Mouse (Mus musculus): Measurements from ENCODE around the gene Olfr1413. TPM values are rescaled to one million over a fixed set of nuclear protein-coding genes. Genes with fewer than 3 reads are reported as not detected.

The Olfr1413 gene
- total RNA-seq (2021): not detected

DNA sequence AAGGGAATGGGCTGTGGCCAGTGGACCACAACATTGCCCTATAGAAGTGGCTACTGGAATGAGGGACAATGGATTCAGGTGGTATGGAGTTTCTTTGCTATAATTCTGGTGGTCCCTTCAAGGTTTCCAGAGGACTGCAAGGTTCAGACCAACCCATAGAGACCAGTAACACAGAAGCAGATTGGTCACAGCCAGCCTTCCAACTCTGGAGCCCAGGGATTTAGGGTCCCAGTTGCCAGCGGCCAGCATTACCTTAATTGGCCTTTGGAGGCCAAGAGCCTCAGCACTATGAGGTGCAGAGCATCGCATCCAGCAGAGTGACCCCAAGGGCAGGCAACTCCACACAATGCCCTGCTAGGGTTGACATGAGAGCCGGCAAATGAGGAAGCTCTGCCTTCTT, at the start of gene Olfr1413:
Gene Olfr1413 (plus strand): TSS at position 301 of the 400 bp plus-strand sequence.
- no peak for DNase-seq

DNA sequence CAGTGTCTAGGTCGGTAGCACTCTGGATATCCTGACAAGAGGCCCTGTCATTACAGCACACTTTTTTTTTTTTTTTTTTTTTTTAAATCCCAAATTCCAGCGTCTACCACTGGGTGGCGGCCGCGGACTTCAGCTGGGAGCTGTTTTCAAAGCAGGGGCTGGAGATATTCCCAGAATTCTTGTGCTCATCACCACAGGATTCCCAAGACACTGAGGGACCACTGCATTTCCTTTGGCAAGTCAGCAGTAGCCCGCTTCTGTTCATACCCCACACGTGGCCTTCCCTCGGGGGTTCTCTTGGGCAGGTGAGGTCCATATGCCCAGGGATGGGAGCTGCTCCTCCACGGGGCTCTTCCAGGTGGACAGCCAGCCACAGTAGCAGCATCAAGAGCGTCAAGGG, 49.7 kb upstream of the Olfr1413 start:
- peak; percentile 47 for DNase-seq

DNA sequence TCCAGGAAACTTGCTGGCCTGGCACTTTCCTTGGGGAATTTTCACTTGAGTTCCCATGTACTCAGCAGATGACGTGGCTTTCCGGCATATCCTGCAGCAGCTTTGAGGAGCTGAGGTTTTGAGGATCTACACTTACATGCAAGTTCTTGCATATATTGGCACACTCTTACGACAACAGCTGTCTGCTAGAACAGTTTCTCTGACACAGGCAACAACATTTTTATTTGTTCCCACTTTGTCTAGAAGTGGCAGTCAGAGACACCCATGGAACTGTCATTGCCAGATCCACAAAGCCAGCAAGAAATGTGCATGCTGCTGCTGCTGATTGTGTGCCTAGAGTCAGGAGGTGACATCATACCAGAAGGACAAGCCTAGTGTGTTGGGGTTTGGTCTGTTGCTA, 47.4 kb upstream of the Olfr1413 start:
- no peak for DNase-seq

DNA sequence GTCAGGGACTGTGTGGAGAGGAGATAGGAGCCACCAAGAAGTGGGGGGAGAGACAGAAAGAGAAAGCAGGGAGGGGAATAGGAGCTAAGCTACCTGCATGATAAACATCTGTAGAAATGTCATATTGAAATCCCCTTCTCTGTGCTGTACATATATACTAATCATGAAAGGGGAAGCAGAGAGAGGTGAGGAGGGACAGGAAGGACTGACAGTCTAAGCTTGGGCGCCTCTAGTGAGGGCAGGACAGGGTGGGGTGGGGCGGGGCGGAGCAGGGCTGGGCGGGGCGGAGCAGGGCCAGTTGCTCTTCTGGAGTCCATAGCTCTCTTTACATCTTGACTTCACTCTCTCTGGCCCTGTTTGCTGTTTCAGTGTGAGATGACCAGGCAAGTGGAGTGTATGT, 34.1 kb upstream of the Olfr1413 start:
- no peak for DNase-seq

DNA sequence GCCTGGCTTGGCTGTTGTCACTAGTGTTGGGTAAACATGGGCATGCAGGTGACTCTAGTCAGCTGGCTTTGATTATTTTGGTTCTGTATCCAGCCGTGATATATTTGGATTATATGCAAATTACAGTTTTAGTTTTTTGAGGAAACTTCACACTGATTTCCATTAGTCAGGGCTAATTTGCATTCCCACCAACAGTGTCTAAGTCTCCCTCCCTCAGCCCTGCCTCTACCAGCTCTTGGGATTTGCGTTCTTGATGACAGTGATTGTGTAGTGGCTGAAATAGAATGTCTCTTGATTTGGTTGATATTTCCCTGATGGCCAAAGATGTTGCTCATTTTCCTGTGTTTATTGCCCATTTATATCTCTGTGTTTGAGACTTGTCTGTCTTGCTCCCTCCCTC, 32.1 kb upstream of the Olfr1413 start:
- DNase-seq: no peak

DNA sequence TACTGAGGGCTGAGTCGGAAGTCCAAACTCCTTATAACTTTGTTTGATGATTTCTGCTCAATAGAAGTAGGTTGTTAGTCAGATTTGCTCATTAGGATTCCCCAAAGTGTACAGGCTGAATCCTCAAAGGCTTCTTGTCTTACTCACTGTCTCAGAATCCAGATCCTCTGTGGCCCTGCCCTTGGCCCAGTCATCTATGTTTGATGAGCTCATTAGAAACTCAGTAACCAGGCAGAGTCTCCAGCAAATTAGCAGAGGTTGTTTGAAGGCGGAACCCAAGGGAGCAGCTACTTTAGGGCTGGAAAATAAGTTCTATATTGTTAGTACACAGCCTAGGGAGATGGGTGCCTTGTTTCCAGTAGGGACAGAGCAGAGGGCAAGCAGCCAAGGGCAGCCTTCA, 25.2 kb upstream of the Olfr1413 start:
- DNase-seq: no peak

DNA sequence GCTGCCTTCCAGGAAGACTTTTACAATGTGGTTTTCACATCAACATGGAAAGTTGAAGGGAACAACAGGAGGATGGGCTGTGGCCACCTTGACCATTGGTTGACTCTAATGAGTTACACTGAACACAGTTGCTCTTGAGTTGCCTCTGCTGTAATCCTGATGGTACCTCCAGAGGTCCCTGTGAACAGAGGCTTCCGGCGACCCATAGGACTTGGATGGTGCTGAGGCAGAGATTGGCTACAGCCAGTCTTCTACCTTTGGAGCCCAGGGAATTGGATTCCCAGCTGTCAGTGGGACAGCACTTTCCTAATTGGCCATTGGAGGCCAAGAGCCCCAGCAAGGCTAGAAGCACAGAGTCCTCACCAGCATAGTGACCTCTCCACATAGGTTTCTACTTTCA, 14.4 kb downstream of the Olfr1413 start, which contains the start of gene Olfr1412:
Gene Olfr1412 (plus strand): TSS at position 301 of the 400 bp plus-strand sequence.
- no peak for DNase-seq

DNA sequence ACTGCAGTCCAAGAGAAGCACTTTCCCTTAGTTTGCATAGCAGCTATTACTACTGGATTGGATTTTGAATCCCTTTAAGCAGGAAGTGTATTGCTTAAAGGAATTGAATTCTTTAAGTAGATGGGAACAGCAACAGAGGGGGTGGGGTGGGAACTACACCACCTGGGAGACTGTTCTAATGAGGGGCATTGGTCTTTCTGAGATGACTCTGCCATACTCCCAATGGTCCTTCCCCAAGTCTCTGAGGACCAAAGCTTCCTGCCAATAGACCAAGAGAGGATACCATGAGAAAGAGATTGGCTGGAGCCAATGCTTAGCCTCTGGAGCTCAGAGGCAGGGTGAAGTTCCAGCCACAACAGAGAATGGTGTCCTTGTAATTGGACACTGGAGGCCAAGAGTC, 23.0 kb downstream of the Olfr1413 start, which contains the start of gene Olfr1411:
Gene Olfr1411 (plus strand): TSS at position 301 of the 400 bp plus-strand sequence.
- no peak for DNase-seq

DNA sequence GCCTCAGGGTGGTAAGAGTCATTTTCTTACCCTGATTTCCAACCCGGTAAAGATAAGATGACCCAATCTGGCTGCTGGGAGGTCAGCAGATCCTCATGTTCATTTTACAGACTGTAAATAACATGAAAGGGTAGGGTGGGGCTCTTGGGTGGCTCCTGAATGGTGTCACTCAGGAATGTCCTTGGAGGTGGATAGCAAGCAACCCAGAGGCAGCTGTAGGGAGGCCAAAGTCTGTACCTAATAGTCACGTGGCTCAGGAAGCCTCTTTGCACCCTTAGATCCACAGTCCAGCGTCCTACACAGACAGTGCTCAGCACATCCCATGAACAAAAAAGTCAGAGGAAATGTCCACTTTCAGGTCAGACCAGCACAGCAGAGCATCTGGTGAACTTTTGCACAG, 24.9 kb downstream of the Olfr1413 start:
- no peak for DNase-seq

DNA sequence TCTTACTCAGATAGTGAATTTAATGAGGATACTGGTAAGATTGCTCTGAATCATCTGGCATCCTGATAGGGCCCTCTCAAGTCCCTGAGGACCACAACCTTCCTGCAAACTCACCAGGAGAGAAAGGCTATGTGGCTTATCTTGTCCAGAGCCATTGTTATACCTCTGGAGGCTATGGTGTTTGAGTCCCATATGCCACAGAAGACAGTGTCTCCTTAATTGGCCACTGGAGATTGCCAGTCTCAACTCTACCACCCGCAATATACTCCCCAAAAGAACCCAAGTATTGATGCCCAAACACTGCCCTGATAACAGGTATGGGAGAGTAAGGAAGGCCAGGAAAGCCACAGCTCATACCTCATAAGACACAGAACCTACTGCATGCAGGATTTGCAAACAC, 34.4 kb downstream of the Olfr1413 start, which contains the start of gene Olfr1410:
Gene Olfr1410 (plus strand): TSS at position 301 of the 400 bp plus-strand sequence.
- no peak for DNase-seq

DNA sequence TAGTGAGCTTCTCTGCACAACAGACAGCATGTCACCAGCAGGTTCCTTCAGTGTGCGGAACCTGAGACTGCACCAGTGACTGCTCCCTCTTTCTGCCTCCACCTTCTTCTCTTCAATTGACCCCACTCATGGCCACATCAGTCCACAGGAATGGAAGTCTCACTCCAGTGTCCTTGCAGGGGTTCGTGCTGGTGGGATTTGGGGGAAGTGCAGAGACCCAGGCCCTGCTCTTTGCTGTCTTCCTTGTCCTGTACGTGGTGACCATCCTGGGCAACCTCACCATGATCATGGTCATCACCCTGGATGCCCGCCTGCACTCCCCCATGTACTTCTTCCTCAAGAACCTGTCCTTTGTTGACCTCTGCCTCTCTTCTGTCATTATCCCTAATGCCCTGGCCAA, 36.6 kb downstream of the Olfr1413 start:
- DNase-seq: no peak

DNA sequence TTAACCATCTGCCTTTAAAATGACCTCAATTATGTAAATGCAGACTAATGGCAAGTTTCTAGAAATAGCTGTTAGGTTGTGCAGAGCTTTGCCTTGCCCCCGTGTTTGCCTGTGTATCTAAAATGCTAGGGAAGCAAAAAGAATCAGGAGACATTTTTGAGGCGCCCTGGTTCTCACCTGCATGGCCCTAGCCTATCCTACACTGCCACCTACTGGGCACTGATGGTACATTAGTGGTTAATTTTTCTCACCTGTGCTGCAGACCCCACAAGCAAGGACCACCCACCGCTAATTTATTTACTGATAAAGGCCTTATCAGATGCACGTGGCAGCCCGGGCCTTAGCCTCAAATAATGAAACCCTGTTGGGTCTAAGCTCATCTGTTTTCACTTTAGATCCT, 39.9 kb downstream of the Olfr1413 start:
- peak; percentile 62 for DNase-seq

DNA sequence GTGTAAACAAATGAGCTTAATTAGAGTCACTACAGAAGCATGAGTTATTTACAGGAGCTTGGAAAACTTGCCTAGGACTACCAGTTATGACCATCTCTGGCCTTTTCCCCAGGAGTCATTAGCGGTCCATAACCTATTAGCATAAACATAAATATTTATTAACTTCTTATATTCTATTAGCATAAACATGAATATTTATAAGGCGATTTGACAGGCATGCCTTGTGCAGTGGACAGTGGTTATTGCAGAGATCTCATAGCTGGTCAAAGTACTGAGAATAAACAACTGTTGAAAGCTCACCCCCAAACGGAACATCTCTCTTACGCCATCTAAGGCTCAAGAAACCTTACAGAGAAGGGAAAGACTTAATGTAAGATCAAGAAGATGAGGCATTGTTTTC, 42.1 kb downstream of the Olfr1413 start:
- DNase-seq: no peak

DNA sequence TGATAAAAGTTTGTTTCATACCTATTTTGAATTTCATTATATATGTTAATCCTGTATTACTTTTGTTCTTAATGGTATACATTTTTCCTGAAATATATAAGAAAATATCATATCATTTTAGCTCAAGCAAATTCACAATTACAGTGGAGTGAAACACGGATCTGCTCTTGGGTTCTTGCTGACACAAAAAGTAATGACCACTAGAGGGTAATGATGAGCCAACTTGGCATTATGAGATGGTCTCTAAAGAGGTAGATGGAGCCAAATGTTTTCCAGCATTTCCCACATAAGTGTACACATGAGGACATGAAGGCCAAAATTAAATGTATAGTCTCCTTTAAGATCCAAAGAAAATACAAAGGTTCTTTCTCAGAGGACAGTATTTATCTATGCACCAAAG, 43.4 kb downstream of the Olfr1413 start:
- DNase-seq: no peak

DNA sequence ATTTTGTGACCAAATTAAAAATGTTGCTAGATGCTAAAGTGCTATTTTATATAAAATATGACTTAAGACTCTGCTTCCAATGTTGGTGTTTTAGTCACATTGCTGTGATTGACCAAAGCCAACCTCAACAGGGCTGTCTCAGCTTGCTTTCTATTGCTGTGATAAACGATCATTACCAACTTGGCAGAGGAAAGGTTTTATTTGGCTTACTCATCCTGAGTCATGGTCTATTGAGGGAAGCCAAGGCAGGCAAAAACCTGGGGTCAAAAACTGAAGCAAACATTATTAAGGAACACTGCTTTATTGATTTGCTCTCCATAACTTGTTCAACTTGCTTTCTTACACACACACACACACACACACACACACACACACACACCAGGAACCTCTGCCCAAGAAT, 44.9 kb downstream of the Olfr1413 start:
- no peak for DNase-seq

DNA sequence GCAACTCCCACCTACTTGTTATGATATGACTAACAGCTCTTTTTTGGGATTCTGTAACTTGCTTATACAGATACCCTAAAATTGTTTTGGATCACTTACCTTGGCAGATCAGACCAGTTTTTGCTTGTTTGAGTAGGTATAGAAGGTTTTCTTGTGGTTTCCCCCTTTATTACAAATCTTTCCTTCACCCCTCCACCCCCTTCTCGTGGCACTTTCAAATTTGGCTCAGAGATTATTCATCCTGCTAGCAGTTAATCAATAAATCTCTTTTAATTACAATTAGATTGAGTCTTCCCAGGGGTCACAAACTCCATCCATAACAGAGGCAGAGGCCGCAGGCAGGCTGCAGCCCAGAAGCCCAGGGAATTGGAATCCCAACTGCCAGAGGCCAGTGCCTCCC, 46.4 kb downstream of the Olfr1413 start, which contains the start of gene Olfr12:
Gene Olfr12 (plus strand): TSS at position 301 of the 400 bp plus-strand sequence.
- DNase-seq: no peak

DNA sequence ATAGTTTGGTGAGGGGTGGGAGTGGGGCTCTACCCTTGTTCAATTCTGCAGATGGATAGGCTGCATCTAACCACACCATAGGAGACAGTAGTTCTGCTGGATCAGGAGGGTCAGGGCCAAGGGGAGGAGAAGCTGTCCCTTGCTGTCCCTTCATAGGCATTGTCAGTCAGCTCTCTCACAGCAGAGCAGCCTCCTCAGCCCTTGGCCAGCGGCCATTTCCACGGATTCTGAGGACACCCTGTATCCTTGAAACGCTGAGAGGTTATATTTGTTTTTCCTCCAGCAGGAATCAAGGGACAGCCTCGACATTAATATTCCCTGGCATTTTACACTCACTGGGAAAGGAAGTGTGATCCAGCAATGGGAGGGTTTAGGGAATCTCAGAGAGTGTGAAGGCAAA, 47.2 kb downstream of the Olfr1413 start:
- DNase-seq: no peak

Other genes starting within 250 kb of the Olfr1413 start
- gene Ndufa10, start 97.5 kb upstream of the Olfr1413 start, total RNA-seq (2021): 100 to 1,000 TPM; 633 to 644 TPM
- not detected for gene Olfr1416, start 86.2 kb upstream of the Olfr1413 start, total RNA-seq (2021)
- gene Olfr1415, start 75.2 kb upstream of the Olfr1413 start, total RNA-seq (2021): not detected
- not detected for gene Olfr1414, start 52.7 kb upstream of the Olfr1413 start, total RNA-seq (2021)
- not detected for gene Olfr1412, start 14.5 kb downstream of the Olfr1413 start, total RNA-seq (2021)
- gene Olfr1411, start 23.1 kb downstream of the Olfr1413 start, total RNA-seq (2021): not detected
- not detected for gene Olfr1410, start 34.5 kb downstream of the Olfr1413 start, total RNA-seq (2021)
- gene Olfr12, start 46.5 kb downstream of the Olfr1413 start, total RNA-seq (2021): not detected
- gene Cops9, start 70.7 kb downstream of the Olfr1413 start, total RNA-seq (2021): 100 to 1,000 TPM; 198 to 214 TPM
- not detected for gene Otos, start 77.5 kb downstream of the Olfr1413 start, total RNA-seq (2021)